Mouse (Mus musculus) monocyte, adult 2 months (primary cell): ENCODE data around the gene Edil3.
"Not testable (repeated sequence)": the region's sequence is repeated elsewhere in the genome, so short reads cannot be mapped to it uniquely, and the experiment has no call there.

ENCODE experiments used
- DNase-seq, 2 experiments: peaks; one replicate each; pipeline ENCODE4 v3.0.0; 2022; ENCODE audit warnings: low spot score in 2 of 2, low read depth in 1 of 2

Edil3 gene

DNA sequence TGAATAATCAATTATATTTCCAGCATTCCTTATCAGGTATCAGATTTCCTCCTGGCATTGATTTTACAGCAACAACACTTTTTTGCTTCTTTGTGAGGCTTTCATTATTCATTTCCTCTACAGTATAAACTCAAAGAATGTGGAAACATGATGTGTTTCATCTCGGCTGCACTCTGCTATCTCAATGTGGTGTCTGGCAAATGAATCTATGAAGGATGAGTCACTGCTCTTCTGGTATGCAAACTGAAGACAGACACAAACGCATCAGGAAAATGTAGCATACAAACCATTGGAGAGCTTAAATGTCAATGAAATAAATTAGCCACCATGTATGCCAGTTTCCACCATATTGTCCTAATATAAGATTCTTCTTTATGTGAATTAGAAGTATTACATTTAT, 117.3 kb downstream of the Edil3 start:
- DNase-seq = no peak

DNA sequence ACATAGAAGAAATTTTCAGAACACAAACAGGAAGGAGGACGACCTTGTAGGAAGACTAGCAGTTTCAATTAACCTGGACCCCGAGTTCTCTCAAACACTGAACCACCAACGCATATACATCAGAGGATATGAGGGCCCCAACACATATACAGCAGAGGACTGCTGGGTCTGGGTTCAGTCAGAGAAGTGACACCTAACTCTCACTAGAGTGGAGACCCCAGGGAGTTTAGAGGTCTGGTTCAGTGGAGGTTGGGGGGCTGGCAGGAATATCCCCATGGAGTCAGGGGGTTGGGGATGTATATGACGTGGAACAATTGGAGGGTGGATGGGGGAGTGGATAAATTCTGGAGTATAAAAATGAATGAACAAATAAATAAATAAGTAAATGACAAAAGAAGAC, 151.1 kb downstream of the Edil3 start:
- no peak for DNase-seq

GRCm38 (mm10) chr13:89007696-89008427, 186.6 kb downstream of the Edil3 start:
- no peak for DNase-seq

DNA sequence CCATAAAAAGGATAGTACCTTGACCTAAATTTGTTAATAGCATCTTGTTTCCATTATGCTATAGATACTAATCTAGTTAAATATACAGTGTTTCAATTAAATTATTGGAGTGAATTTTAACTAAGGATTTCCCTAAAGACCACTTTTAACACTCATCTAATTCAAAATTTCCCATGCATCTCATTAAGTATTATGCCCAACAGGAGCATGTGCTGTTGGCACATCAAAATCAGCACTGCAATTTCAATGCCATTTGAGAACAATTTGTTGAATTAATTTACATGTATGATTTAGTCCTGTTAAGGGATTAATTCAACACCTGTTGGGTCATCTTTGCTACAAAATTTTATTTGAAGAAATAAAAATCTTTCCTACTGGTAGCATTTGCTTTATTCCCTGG, 191.2 kb downstream of the Edil3 start:
- no peak for DNase-seq

GRCm38 (mm10) chr13:89029817-89030539, 208.7 kb downstream of the Edil3 start:
- no peak for DNase-seq

DNA sequence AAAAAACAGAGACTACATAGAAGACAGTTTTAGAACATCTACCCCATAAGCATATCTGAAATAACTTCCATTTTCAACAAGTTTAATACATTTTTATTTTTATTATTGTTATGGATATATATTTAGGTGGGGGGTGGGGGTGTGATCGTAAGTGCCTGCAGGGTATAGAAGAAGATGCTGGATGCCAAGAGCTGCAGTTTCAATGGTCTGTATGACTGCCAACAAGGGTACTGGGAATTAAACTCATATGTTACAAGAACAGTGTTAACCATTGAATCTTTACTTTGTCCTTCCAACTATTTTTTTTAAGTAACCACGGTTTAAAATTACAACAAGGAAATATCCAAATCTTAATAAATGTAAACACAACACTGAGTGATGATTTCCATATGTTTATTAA, 214.4 kb downstream of the Edil3 start:
- no peak for DNase-seq

DNA sequence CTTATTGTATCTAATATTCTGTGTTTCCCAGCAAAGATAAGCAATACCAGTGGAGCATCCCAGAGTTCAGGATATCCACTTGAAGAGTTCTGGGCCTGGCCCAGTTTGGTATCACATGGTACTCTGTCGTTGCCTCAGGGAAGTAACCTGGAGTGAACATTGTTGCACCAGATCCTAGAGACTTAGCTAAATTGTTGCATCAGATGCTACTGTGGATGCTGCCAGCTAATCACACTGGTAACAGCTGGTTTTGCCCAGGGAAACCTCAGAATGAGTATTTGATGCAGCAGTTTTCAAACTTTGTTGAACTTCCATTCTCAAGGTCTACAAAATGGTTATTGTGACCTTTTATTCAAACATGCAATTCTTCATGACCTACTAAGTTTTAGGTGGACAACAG, 220.2 kb downstream of the Edil3 start:
- DNase-seq = no peak

GRCm38 (mm10) chr13:89070132-89070531, 248.9 kb downstream of the Edil3 start:
- DNase-seq = not testable (repeated sequence)

DNA sequence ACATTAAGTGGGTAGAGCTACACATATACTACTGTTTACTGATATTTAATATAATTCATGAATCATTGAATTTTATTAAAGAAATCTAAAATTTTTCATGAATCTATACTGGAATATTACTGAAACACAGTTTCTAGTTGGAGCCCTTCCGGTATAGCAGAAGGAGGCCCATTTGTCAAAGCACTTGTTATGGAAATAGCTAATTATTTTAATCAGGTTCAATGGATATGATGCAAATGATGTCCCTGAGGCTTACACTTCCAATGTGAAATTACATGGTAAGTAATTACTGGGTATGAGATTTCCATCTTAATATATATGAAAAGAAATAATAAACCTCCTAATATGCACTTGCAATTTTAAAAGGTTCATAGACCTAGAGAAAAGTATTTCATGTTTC, 254.9 kb downstream of the Edil3 start:
- no peak for DNase-seq

DNA sequence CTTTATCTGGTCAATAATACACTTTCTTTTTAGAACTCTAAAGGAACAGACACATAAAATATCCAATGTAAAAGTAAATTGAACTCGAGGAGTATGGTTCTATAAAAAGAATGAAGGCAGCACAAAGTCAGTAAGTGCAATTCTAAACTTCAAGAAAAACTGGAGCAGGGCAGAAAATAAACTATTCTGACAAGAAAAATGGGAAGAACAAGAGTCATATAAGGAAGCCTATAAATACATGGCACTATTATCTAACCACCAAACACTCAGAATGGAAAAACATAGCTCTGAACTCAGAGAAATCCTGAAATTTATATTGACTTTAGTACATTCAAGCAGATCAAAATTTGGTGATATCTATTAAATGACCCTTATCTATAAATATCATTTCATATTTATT, 284.6 kb downstream of the Edil3 start:
- no peak for DNase-seq

DNA sequence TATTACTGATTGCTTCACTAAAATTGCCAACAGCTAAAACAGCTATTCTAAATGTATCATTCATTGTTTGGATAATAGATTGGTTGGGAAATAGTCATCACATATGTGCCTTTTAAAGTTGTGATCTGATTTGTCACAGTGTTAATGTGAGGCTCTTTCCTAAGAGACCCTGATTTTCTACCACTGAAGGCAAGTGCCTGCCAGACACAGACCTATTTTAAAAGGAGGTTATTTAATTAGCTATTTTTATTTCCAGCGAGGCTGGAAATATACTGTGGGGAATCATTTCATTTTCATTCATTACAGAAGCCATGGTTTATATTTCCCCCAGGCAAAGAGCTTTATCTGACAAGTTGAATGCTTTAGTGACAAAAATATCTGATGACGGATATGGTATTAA, 296.3 kb downstream of the Edil3 start:
- no peak for DNase-seq

DNA sequence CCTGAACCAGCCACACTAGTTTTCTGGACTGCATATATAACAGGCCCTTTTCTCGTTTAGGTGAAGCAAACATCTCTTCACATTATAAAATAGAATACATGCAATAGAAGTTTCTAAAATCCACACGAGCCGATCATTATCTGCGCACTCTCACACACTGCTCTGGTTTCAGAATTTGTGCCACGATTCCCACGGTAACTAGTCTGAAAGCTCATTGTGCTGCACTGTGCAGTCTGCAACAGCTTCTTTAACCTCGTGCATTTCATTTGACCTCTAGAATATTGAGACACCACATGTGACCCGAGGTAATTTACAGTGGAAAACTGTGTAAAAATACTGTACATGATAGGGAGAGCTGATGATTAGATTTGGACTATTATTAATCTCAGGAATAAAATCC, 298.5 kb downstream of the Edil3 start:
- no peak for DNase-seq

DNA sequence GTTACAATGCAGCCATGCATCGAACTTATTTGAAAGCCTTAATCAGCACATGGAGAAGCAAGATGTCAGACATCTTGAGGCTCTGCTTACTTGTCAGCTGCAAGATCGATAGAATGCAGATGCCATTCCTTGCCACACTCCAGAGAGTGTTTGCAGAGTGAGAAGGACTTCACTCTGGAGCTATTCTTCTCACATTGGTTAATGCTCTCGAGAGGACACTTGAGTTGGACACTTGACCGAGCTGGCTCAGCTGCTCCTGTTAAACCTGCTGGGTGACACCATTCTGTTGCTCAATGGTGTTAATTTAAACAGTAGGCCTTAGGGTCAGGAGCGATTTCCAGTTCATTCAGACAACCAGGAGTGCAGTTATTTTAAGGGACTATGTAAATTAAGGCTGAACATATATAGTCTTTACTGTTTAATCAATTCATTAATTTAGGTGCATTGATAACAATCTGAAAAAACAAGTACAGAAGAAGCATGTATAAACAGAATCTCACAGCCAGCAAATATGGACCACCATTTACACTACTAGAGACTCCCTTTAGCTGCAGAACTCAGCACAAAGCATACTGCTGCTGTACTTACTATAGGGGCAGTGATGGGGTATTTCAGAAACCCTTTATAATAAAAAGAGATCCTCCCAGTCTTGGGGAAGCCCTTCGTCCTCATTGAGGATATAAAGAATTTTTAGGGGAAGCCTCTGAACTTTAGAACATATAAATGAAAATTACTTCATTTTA, 301.4 kb downstream of the Edil3 start:
- no peak for DNase-seq

- DNase-seq = no peak
Measured at GRCm38 (mm10) chr13:89123396-89123795, 302.1 kb downstream of the Edil3 start.

DNA sequence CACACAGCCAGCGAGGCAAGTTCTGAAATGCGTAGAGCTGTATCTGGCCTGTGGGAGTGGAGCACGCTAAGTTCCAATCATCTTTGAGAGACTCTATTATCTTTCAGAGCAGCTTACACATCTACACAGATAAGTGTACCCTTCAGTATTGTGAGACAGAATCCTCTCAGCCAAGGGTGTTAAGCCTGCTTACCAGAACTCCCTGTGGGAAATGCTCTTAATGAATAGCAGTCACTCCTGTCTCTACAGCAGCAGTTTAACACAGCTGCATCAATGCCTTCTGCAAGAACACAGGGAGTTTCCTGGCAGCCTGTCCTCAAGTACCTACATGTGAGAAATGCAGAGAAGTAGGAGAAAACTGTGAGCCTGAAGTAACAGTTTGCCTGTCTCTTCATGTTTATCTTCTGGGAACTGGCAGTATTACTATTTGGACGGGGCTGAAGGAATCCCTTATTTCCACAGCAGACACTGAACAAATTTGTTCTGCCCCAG, 324.8 kb downstream of the Edil3 start:
- no peak for DNase-seq

- DNase-seq = no peak
Measured at GRCm38 (mm10) chr13:89151878-89152277, 330.6 kb downstream of the Edil3 start.

GRCm38 (mm10) chr13:89167960-89168359, 346.7 kb downstream of the Edil3 start:
- DNase-seq = no peak

DNA sequence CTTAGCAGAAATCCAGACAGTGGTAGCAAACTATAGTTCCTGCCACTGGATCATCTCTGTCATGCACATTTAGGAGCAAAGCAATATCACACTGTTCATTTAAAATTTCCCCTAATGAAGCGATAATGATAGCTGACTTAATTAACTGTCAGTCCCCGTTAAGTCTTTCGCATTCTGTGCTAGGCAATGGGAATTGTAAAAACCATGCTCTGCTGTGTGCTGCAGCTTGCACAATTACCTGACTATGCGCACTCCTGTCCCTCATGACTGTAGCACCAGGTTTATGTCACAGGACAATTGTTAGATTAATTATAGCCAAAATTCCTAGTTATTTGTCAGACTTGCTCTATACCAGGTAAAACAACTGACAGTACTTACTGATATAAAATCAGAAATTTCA, 348.8 kb downstream of the Edil3 start:
- DNase-seq = no peak

DNA sequence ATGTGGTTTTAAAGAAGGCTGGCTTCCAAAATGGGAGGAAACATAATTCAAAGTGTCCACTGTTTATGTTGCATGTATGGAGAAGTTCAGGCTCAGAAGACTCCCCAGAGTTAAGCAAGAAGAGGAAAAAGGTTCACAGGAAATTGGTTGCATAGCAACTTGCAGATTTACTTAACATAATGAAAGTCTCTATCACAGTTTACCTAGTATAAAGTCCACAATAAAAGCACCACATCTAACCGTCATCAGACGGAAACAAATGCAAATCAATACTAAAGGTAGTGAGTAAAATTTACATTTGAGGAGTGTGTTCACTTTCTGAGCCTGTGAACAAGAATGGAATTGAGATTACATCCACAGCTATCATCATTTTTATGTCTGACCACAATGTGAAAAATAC, 353.9 kb downstream of the Edil3 start:
- DNase-seq = no peak

- DNase-seq = no peak
Measured at GRCm38 (mm10) chr13:89189051-89189450, 367.8 kb downstream of the Edil3 start.

- no peak for DNase-seq
Measured at GRCm38 (mm10) chr13:89197019-89197418, 375.7 kb downstream of the Edil3 start.

DNA sequence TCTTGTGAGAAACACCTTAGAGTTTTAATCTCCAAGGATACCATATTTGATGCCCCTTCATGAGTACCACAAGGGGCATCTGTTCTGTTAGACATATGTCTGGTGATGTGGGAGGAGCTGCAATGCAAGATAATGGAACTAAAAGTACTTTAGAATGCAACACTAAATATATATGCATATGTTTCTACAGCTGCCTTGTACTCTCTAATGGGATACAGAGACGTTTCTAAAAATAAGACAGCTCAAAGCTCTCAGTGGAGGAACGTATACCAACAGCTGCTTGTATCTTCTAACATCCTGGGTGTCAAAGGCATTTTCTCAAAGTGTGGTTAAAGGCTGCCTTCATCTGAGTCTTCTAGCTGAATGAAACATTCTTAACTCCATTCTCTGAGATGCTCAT, 378.0 kb downstream of the Edil3 start:
- DNase-seq = no peak
